Mouse (Mus musculus) forebrain, embryonic 13.5 days (tissue): ENCODE measurements around the gene Arfgap3. TPM values are rescaled to one million over a fixed set of nuclear protein-coding genes. Genes with fewer than 3 reads are reported as not detected.

ENCODE experiments used
- ATAC-seq: fragments of 200-750 bp; cut with Nextera tagmentation; 2 replicates; pipeline ENCODE4 v1.8.0; 2017
- H3K27ac ChIP-seq: fragments of 300-500 bp; sonication (generic); 2 replicates; pipeline ENCODE4 v1.5.1; 2015; ENCODE audit warnings: inconsistent platforms, mild to moderate bottlenecking, moderate library complexity
- H3K27me3 ChIP-seq: fragments of 300-500 bp; sonication (generic); 2 replicates; pipeline ENCODE4 v1.6.1; 2015; ENCODE audit warnings: mild to moderate bottlenecking, inconsistent platforms
- H3K36me3 ChIP-seq: fragments of 300-500 bp; sonication (generic); 2 replicates; pipeline ENCODE4 v1.6.1; 2015; ENCODE audit warnings: mild to moderate bottlenecking, inconsistent platforms; ENCODE audit not compliant: poor library complexity, severe bottlenecking
- H3K4me1 ChIP-seq: fragments of 300-500 bp; sonication (generic); 2 replicates; pipeline ENCODE4 v1.6.1; 2015; ENCODE audit warnings: inconsistent platforms
- H3K4me2 ChIP-seq: fragments of 300-500 bp; sonication (generic); 2 replicates; pipeline ENCODE4 v1.6.1; 2015; ENCODE audit warnings: inconsistent platforms, mild to moderate bottlenecking, moderate library complexity
- H3K4me3 ChIP-seq: fragments of 300-500 bp; sonication (generic); 2 replicates; pipeline ENCODE4 v1.5.1; 2015; ENCODE audit warnings: mild to moderate bottlenecking, inconsistent platforms
- H3K9ac ChIP-seq: fragments of 300-500 bp; sonication (generic); 2 replicates; pipeline ENCODE4 v1.6.1; 2015; ENCODE audit warnings: mild to moderate bottlenecking, inconsistent platforms
- H3K9me3 ChIP-seq: fragments of 300-500 bp; sonication (generic); replicated peaks from 2 replicates; pipeline ENCODE4 v1.6.1; 2016; ENCODE audit warnings: inconsistent platforms
- WGBS: fragments of 180-500 bp; shearing (Covaris S2); methylation state at CpG from one replicate; pipeline ENCODE4 v1.1.7; 2015; 5-methylcytosine and 5-hydroxymethylcytosine counted together
- polyA plus RNA-seq: library from polyadenylated mRNA; unstranded; fragments of >200 nt; fragmentation: Nextera tagmentation; extraction: Ambion mirVana; gene quantifications from 2 replicates; pipeline ENCODE4 v1.2.1, GENCODE M21; 2015

Gene Arfgap3
- polyA plus RNA-seq, 1 experiment from 2014 or later = 33.6 TPM

DNA sequence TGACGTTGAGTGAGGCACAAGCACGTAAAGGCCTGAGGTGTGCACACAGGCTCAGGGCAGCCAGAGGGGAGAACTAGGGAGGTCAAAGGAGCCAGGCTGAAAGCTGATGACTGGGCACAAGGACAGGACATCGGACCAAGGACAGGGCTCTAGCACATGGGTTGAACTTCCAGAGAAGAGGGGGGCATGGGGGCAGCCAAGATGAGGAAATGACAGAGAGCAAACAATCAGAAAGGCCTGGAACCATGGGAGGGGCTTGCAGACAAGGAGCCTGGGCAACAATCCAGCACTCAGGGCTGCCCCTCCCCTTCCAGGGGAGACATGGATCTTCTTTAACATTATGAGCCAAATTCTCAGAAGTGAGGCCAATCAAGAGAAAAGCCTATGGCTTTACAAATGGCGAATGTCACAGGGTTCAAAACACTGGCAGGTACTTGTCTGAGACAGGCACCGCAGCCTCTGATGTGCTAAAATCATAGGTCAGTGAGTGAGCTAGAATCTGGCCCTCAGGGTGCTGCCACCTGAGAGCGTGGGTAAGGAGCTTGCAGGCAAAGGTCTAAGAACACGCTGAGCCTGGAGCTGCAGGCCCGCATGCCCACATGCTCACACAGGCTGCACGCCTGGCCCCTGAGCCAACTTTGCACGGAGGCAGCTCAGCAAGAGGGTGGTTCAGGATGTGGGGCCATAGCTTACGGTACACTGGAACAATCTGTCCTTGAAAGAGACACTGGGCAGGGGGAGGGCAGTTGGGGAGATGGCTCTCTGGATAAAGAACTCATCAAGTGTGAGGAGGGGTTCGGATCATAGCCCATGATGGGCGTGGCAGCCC is 46.2 kb downstream of the Arfgap3 start:
- no peak for ATAC-seq
- 85% methylated on average over 13 of the region's 13 CpGs for WGBS
- no peak overlapping the region for H3K4me3 ChIP-seq
- no peaks in the 10 kb centered on the region for H3K4me1 ChIP-seq
- no peak overlapping the region for H3K4me2 ChIP-seq
- no peak overlapping the region for H3K27ac ChIP-seq
- H3K9me3 ChIP-seq = no peaks in the 10 kb centered on the region
- peaks cover 50% of the 10 kb centered on the region for H3K36me3 ChIP-seq
- no peak overlapping the region for H3K9ac ChIP-seq
- H3K27me3 ChIP-seq = no peaks in the 10 kb centered on the region

DNA sequence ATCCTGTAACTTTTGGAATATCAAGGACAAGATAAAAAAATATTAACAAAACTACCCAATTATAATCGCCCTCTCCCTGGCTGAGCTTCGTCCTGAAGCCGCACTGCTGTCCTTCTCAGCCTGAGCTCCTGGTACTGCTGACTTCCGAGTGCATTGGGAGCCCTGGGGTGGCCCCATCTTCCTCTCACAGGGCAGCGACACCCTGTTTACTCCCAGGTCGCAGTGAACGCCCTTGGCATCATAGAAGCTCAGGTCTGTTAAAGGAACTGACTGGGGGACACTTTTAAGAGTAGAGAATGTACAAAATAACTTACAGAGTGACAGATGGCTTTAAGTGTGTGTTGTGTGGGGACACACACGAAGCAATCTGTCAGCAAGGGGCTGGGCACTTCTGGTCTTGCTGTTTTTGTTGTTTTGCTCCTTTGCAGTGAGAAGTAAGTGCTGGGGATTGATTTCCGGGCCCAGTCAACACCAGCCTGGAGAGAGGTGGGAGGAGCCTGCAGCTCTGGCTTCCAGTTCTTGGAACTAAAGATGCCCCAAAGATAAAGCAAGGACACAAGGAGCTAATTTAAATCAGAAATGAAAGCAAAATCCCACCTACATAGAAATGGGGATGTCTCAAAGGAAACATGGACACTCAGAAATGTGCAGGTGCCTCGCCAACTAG is 50.0 kb downstream of the Arfgap3 start:
- H3K4me1 ChIP-seq = peaks cover 5% of the 10 kb centered on the region
- no peak overlapping the region for H3K4me3 ChIP-seq
- no peaks in the 10 kb centered on the region for H3K9me3 ChIP-seq
- H3K4me2 ChIP-seq = no peak overlapping the region
- no peak for ATAC-seq
- no peaks in the 10 kb centered on the region for H3K27me3 ChIP-seq
- H3K9ac ChIP-seq = no peak overlapping the region
- H3K27ac ChIP-seq = no peak overlapping the region
- H3K36me3 ChIP-seq = peaks cover 23% of the 10 kb centered on the region
- 63% methylated on average over 10 of the region's 10 CpGs for WGBS

DNA sequence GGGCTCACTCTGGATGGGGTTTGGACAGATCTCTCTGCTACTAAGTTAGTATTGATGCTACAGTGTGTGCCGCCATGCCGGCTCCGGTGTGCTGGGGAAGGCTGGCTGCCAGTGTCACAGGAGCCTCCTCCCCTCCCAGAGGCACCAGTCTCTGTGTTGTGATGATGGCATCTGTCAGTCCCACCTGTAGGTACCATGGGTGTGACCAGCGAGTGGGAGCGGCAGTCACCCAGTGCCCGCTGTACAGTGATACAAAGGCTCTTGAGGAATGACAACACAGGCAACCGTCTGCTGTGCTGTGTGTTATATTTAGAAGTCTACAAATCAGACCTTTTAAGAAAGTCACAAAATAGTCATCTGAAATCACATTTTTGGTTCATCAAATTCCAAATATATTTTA is 50.6 kb downstream of the Arfgap3 start:
- Histone ChIP-seq H3K4me2 (no peak overlapping the region), H3K27ac (no peak overlapping the region), H3K9ac (no peak overlapping the region), H3K4me3 (no peak overlapping the region), H3K36me3 (peaks cover 23% of the 10 kb centered on the region), H3K9me3 (no peaks in the 10 kb centered on the region), H3K27me3 (no peaks in the 10 kb centered on the region), H3K4me1 (peaks cover 7% of the 10 kb centered on the region)
- ATAC-seq = no peak
- WGBS = 92% methylated on average over 7 of the region's 7 CpGs

DNA sequence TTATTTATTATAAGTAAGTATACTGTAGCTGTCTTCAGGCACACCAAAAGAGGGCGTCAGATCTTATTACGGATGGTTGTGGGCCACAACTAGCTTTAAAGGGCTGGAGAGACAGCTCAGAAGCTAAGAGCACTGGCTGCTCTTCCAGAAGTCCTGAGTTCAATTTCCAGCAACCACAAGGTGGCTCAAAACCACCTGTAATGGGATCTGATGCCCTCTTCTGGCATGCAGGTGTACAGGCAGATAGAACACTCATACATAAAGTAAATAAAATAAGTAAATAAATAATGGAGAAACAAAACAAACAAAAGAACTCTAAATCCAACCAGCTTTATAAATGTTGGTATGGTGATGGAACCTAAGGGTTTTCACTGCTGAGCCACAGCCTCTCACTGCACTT is 51.2 kb downstream of the Arfgap3 start:
- no peak for ATAC-seq
- Histone ChIP-seq H3K27ac (no peak overlapping the region), H3K9ac (no peak overlapping the region), H3K36me3 (peaks cover 22% of the 10 kb centered on the region), H3K9me3 (no peaks in the 10 kb centered on the region), H3K27me3 (no peaks in the 10 kb centered on the region), H3K4me2 (no peak overlapping the region), H3K4me3 (no peak overlapping the region), H3K4me1 (peaks cover 12% of the 10 kb centered on the region)
- 78% methylated on average over 2 of the region's 2 CpGs for WGBS

DNA sequence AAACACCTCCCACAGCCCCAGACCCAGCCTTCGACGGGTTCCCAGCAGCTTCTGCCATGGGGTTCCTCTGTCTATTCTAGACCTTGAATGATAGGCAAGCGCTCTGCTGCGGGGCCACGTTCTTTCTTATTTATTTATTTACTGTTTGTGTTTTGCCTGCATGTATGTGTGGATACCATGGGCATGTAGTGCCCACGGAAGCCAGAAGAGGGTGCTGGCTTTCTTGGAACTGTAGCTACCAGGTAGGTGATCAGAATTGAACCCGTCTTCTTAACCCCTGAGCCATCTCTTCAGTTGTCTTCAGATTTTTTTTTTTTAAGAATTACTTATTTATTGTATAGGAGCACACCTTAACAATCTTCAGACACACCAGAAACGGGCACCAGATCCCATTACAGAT is 51.7 kb downstream of the Arfgap3 start:
- H3K27me3 ChIP-seq = no peaks in the 10 kb centered on the region
- no peak overlapping the region for H3K4me2 ChIP-seq
- H3K4me1 ChIP-seq = peaks cover 12% of the 10 kb centered on the region
- 83% methylated on average over 8 of the region's 8 CpGs for WGBS
- no peak overlapping the region for H3K9ac ChIP-seq
- peaks cover 17% of the 10 kb centered on the region for H3K36me3 ChIP-seq
- H3K4me3 ChIP-seq = no peak overlapping the region
- H3K27ac ChIP-seq = no peak overlapping the region
- ATAC-seq = no peak
- H3K9me3 ChIP-seq = no peaks in the 10 kb centered on the region

DNA sequence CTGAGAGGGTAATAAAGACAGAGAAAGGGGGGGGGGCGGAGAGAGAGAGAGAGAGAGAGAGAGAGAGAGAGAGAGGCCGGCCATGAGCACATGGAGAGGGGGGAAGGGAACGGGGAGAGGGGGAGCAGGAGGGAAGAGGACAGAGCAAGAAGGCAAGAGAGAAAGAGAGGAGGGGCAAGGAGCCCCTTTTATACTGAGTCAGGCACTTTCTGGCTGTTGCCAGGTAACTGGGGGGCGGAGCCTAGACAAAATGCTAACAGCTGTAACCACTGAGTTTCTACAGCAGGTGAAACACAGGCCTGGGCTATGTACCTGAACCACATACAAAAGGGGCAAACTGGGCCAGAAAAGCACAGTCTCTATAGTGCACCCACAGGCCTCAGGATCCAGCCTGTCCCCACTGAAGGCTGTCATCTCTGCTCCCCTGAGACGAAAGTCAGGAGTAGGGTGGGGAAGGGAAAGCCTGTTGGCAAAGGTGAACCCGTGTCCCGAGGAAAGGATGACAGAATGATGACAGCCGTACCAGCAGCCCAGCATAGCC is 53.2 kb downstream of the Arfgap3 start:
- no peak overlapping the region for H3K4me3 ChIP-seq
- H3K4me2 ChIP-seq = no peak overlapping the region
- H3K27me3 ChIP-seq = no peaks in the 10 kb centered on the region
- H3K9me3 ChIP-seq = no peaks in the 10 kb centered on the region
- H3K4me1 ChIP-seq = peaks cover 12% of the 10 kb centered on the region
- ATAC-seq = no peak
- no peak overlapping the region for H3K27ac ChIP-seq
- peaks cover 10% of the 10 kb centered on the region; the same call in 1 of the 2 replicates for H3K36me3 ChIP-seq
- 54% methylated on average over 6 of the region's 8 CpGs for WGBS
- no peak overlapping the region for H3K9ac ChIP-seq

DNA sequence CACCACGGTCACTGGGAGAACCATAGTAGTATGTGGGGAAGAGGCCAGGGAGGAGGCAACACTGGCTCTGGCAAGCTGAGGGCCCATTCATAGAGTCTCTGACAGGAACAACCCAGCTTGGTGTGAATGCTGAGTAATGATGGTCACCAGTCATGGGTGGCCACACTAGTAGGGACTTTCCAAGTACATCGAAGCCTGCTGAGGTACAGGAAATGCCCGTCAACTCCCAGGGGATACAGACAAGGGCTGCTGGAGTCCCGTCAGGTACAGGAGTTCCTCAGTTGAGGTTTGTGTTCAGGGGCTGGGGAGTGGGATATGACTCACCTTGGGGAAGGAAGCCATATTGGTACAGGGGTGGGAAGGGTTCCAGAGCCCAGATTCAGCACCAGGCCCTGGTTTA is 54.0 kb downstream of the Arfgap3 start:
- Histone ChIP-seq H3K27me3 (no peaks in the 10 kb centered on the region), H3K36me3 (peaks cover 10% of the 10 kb centered on the region; the same call in 1 of the 2 replicates), H3K4me3 (no peak overlapping the region), H3K4me2 (no peak overlapping the region), H3K27ac (no peak overlapping the region), H3K9ac (no peak overlapping the region), H3K9me3 (no peaks in the 10 kb centered on the region), H3K4me1 (peaks cover 12% of the 10 kb centered on the region)
- no peak for ATAC-seq
- 93% methylated on average over 4 of the region's 4 CpGs for WGBS

DNA sequence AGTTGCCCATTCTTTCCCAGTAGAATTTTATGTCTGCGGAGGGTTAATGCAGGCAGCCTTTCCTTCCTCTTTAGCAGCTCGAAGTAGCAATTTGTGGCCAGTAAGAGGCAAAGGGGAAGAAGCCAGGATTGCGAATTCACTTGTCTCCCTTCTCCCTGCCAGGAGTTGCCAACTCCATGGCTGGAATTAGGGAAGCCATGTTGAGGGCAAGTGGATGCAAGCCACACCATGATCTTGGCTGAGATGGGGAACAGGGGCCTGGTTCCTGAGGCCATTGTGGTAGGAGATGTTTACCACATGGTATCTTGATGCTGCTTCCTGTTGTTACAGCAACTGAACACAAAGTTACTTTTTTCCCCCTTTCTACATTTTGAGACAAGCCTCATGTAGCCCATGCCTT is 55.1 kb downstream of the Arfgap3 start:
- H3K4me3 ChIP-seq = no peak overlapping the region
- no peaks in the 10 kb centered on the region for H3K9me3 ChIP-seq
- H3K4me1 ChIP-seq = peaks cover 12% of the 10 kb centered on the region
- H3K4me2 ChIP-seq = no peak overlapping the region
- peaks cover 10% of the 10 kb centered on the region; the same call in 1 of the 2 replicates for H3K36me3 ChIP-seq
- no peak overlapping the region for H3K9ac ChIP-seq
- no peak overlapping the region for H3K27ac ChIP-seq
- WGBS = 84% methylated on average over 3 of the region's 3 CpGs
- H3K27me3 ChIP-seq = no peaks in the 10 kb centered on the region
- ATAC-seq = no peak

DNA sequence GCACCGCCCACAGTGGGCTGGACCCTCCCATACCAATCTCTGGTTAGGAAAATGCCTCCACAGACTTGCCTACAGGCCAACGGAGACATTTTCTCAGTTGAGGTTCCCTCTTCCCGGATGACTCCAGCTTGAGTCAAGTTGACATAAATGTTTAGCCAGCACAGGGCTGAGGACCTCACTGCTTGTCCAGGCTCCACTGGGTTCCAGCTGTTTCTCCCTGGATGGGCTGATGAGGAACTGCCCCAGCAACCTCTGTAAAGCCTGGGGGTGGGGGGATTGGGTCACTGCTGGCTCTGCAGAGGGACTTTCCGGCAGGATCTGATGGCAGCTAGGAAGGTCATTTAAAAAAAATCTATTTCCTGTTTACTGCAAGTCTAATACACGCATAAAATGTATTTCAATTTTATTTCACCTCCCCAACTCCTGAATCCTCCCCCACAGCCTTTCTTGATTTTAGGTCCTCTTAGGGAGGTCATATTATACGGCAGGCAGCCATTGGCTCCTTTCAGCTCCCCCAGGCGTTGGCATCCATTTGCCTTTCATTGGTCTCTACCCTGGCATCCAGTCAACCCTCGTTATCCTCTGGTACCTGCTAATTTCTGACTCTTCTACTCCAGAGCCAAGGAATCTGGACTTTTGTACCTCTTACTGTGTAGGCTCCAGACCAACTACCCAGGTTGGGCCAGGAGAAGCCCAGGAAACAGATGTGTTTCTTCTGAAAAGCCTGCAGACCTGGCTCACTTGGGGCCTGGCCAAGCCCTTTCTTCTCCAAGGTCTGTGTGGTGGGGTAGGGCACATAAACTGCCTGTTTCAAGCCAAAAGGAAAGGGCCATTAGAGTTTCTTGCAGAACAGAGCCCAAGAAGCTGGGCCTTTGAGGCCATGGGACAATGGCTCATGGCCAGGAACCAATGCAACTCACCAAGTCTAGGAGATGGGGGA is 56.1 kb downstream of the Arfgap3 start:
- H3K9ac ChIP-seq = no peak overlapping the region
- no peak overlapping the region for H3K4me3 ChIP-seq
- H3K27me3 ChIP-seq = no peaks in the 10 kb centered on the region
- no peak overlapping the region for H3K27ac ChIP-seq
- H3K4me2 ChIP-seq = no peak overlapping the region
- 74% methylated on average over 8 of the region's 8 CpGs for WGBS
- ATAC-seq = no peak
- no peaks in the 10 kb centered on the region for H3K9me3 ChIP-seq
- H3K36me3 ChIP-seq = 0 out of 2 replicates have a peak, but pooled peaks cover 5% of the 10 kb centered on the region
- peaks cover 12% of the 10 kb centered on the region for H3K4me1 ChIP-seq

DNA sequence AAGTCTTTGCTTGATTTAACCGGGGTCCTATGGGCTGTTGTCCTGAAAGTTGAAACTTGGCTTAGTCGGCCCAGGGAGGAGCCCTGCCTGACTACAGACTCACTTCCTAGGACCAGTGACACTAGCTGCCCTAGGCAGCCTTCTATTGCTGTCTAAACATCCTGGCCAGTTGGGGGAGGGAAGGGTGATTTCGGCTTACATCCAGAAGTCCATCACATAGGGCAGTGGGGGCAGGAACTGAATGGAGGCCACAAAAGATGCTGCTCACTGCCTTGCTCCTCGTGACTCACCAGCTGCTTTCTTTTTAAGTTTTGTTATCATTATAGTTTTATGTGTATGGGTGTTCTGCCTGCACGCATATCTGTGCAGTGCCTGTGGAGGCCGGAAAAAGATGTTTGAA is 56.9 kb downstream of the Arfgap3 start:
- H3K27me3 ChIP-seq = no peaks in the 10 kb centered on the region
- no peak for ATAC-seq
- H3K9ac ChIP-seq = no peak overlapping the region
- 0 out of 2 replicates have a peak, but pooled peaks cover 4% of the 10 kb centered on the region for H3K36me3 ChIP-seq
- H3K9me3 ChIP-seq = no peaks in the 10 kb centered on the region
- no peak overlapping the region for H3K27ac ChIP-seq
- no peak overlapping the region for H3K4me3 ChIP-seq
- H3K4me1 ChIP-seq = peaks cover 12% of the 10 kb centered on the region
- WGBS = 89% methylated on average over 6 of the region's 6 CpGs
- no peak overlapping the region for H3K4me2 ChIP-seq

DNA sequence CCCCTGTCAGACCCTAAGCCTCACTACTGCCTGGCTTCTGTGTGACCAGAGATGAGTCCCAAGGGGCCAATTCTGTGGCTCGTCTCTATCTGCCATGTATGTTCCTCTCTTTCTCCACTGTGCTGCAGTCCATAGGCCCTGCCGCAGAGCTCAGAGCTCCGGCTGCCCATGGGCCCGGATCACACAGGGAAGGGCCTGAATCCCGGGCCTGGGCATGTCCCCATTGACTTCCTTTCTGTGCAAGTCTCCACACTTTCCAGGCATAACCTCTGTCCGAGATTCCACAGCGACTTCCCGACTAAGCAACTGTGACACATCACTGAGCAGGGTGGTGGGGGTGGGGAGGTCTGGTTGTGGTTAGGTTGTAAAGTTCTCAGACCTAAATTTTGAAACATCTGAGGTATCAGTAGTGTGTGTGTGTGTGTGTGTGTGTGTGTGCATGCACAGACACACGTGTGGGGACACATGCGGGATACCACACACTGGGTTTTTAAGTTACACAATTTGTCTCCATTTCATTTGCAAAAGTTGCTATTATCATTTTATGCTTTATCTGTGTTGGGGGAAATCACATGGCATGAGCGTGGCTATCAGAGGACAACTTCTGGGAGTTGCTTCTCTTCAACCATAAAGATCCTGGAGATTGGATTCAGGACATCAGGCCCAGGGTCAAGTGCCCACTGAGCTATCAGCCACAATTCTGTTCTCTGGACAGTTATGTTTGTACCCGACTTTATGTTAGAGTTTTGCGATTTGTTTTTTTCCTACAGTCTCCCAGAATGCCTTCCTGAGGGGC is 57.6 kb downstream of the Arfgap3 start:
- Histone ChIP-seq H3K4me2 (no peak overlapping the region), H3K9me3 (no peaks in the 10 kb centered on the region), H3K27ac (no peak overlapping the region), H3K4me3 (no peak overlapping the region), H3K4me1 (peaks cover 12% of the 10 kb centered on the region), H3K27me3 (no peaks in the 10 kb centered on the region), H3K36me3 (no peaks in the 10 kb centered on the region), H3K9ac (no peak overlapping the region)
- 92% methylated on average over 13 of the region's 13 CpGs for WGBS
- no peak for ATAC-seq
